Mouse (Mus musculus) testis, adult 2 months (tissue): ENCODE measurements around the gene Cyp4f14. TPM values are rescaled to one million over a fixed set of nuclear protein-coding genes. Genes with fewer than 3 reads are reported as not detected.

Experiments used
- H3K27ac ChIP-seq: fragments of 200-500 bp; 2 replicates; pipeline ENCODE4 v1.5.1; 2012; ENCODE audit warnings: low read depth, low read length; ENCODE audit not compliant: control insufficient read depth, insufficient read depth
- H3K27me3 ChIP-seq: fragments of 200-500 bp; 2 replicates; pipeline ENCODE4 v1.6.1; 2012; ENCODE audit warnings: mild to moderate bottlenecking, low read length, moderate library complexity; ENCODE audit not compliant: control insufficient read depth, insufficient read depth
- H3K36me3 ChIP-seq: fragments of 200-500 bp; 2 replicates; pipeline ENCODE4 v1.6.1; 2012; ENCODE audit warnings: mild to moderate bottlenecking, low read length; ENCODE audit not compliant: control insufficient read depth, insufficient read depth
- H3K4me1 ChIP-seq: fragments of 200-500 bp; 2 replicates; pipeline ENCODE4 v1.6.1; 2012; ENCODE audit warnings: low read length; ENCODE audit not compliant: control insufficient read depth, insufficient read depth
- H3K4me3 ChIP-seq: fragments of 200-500 bp; 2 replicates; pipeline ENCODE4 v1.5.1; 2012; ENCODE audit warnings: low read depth, mild to moderate bottlenecking, low read length, moderate library complexity, mixed read lengths; ENCODE audit not compliant: control insufficient read depth
- CTCF ChIP-seq: fragments of 200-500 bp; IDR thresholded peaks from 2 replicates; pipeline ENCODE4 v1.5.1; 2012; ENCODE audit warnings: low read depth, mild to moderate bottlenecking, inconsistent platforms, low read length, moderate library complexity; ENCODE audit not compliant: control insufficient read depth, insufficient read depth, insufficient replicate concordance
- POLR2A ChIP-seq: fragments of 200-500 bp; IDR thresholded peaks from 2 replicates; pipeline ENCODE4 v1.6.1; 2012; ENCODE audit warnings: low read depth, mild to moderate bottlenecking, inconsistent platforms, low read length, moderate library complexity; ENCODE audit not compliant: control insufficient read depth
- polyA plus RNA-seq: library from polyadenylated mRNA; depleted of rRNA; stranded (reverse); fragments of >200 nt; gene quantifications from 2 replicates; pipeline ENCODE4 v1.2.3, GENCODE M21; 2012

Gene Cyp4f14
- polyA plus RNA-seq, 1 experiment = 1.1 TPM

GRCm38 (mm10) chr17:32946716-32947115, 29.6 kb upstream of the Cyp4f14 start:
- no peak for TF ChIP-seq POLR2A
- TF ChIP-seq CTCF = no peak
- Histone ChIP-seq H3K27ac (peak overlapping the region; percentile 56; the same call in 1 of the 2 replicates), H3K36me3 (no peaks in the 10 kb centered on the region), H3K27me3 (no peaks in the 10 kb centered on the region), H3K4me1 (peaks cover 16% of the 10 kb centered on the region), H3K4me3 (peak overlapping the region; percentile 83)

GRCm38 (mm10) chr17:32944402-32945035, 27.4 kb upstream of the Cyp4f14 start:
- no peak overlapping the region for H3K27ac ChIP-seq
- no peak for TF ChIP-seq CTCF
- TF ChIP-seq POLR2A = no peak
- H3K4me1 ChIP-seq = peaks cover 14% of the 10 kb centered on the region
- no peak overlapping the region for H3K4me3 ChIP-seq
- no peaks in the 10 kb centered on the region for H3K27me3 ChIP-seq
- H3K36me3 ChIP-seq = no peaks in the 10 kb centered on the region

- no peaks in the 10 kb centered on the region for H3K27me3 ChIP-seq
- H3K27ac ChIP-seq = no peak overlapping the region
- H3K36me3 ChIP-seq = no peaks in the 10 kb centered on the region
- no peak overlapping the region for H3K4me3 ChIP-seq
- H3K4me1 ChIP-seq = peaks cover 14% of the 10 kb centered on the region
- no peak for TF ChIP-seq POLR2A
- TF ChIP-seq CTCF = no peak
Measured at GRCm38 (mm10) chr17:32943661-32944060, 26.5 kb upstream of the Cyp4f14 start.

- TF ChIP-seq POLR2A (no peak), CTCF (no peak)
- no peaks in the 10 kb centered on the region for H3K36me3 ChIP-seq
Measured at GRCm38 (mm10) chr17:32939831-32940230, 22.7 kb upstream of the Cyp4f14 start.

GRCm38 (mm10) chr17:32927803-32928202, 10.7 kb upstream of the Cyp4f14 start:
- Histone ChIP-seq H3K27ac (no peak overlapping the region), H3K36me3 (no peaks in the 10 kb centered on the region), H3K4me1 (no peaks in the 10 kb centered on the region; the same call in 1 of the 2 replicates), H3K27me3 (no peaks in the 10 kb centered on the region), H3K4me3 (no peak overlapping the region)
- TF ChIP-seq POLR2A = no peak
- no peak for TF ChIP-seq CTCF

More at GRCm38 (mm10) chr17:32939831-32940230, 22.7 kb upstream of the Cyp4f14 start:
- H3K27me3 ChIP-seq = no peaks in the 10 kb centered on the region
- H3K27ac ChIP-seq = no peak overlapping the region
- H3K4me3 ChIP-seq = no peak overlapping the region
- H3K4me1 ChIP-seq = no peaks in the 10 kb centered on the region

- no peak for TF ChIP-seq CTCF
- peak; percentile 61; the same call in 1 of the 2 replicates for TF ChIP-seq POLR2A
- Histone ChIP-seq H3K27ac (peak overlapping the region; percentile 39; the same call in 1 of the 2 replicates), H3K4me3 (peak overlapping the region; percentile 80), H3K4me1 (no peaks in the 10 kb centered on the region; the same call in 1 of the 2 replicates), H3K36me3 (no peaks in the 10 kb centered on the region), H3K27me3 (no peaks in the 10 kb centered on the region)
Measured at GRCm38 (mm10) chr17:32924658-32925312, 7.6 kb upstream of the Cyp4f14 start.

GRCm38 (mm10) chr17:32923681-32924080, 6.5 kb upstream of the Cyp4f14 start:
- no peak for TF ChIP-seq CTCF
- TF ChIP-seq POLR2A = no peak
- no peak overlapping the region for H3K4me3 ChIP-seq
- H3K36me3 ChIP-seq = no peaks in the 10 kb centered on the region
- H3K4me1 ChIP-seq = no peaks in the 10 kb centered on the region; the same call in 1 of the 2 replicates
- no peak overlapping the region for H3K27ac ChIP-seq
- no peaks in the 10 kb centered on the region for H3K27me3 ChIP-seq
